ENCODE assay signal across 8 mouse cellular contexts in genomic region chr2:113397340-113398019, GRCm38 (mm10).
DNase-seq lines count a peak whose midpoint lies in the region; ATAC-seq and TF ChIP-seq lines count a peak whose summit lies in the region.

No protein-coding gene starts in this region.

- 57% methylated on average over 7 of the region's 7 CpGs for WGBS in midbrain, embryonic 14.5 days
- 81% methylated on average over 7 of the region's 7 CpGs for WGBS in midbrain, embryonic 10.5 days
- WGBS in intestine, postnatal 0 days, result 1% methylated on average over 7 of the region's 7 CpGs
- 39% methylated on average over 7 of the region's 7 CpGs for WGBS in liver, adult 2 months
- 7% methylated on average over 7 of the region's 7 CpGs for WGBS in neural tube, embryonic 15.5 days

- no peaks in the 10 kb centered on the region for H3K36me3 ChIP-seq in midbrain, embryonic 14.5 days (ENCODE audit: control insufficient read depth, insufficient read depth, low read length)
- H3K36me3 ChIP-seq in midbrain, embryonic 10.5 days, result no peaks in the 10 kb centered on the region
- H3K36me3 ChIP-seq in intestine, postnatal 0 days (ENCODE audit: control insufficient read depth, insufficient read depth), result no peaks in the 10 kb centered on the region
- no peaks in the 10 kb centered on the region for H3K36me3 ChIP-seq in liver, adult 2 months (ENCODE audit: control insufficient read depth, insufficient read depth, low read length)
- no peaks in the 10 kb centered on the region for H3K36me3 ChIP-seq in neural tube, embryonic 15.5 days

- no peak for TF ChIP-seq CTCF in intestine, postnatal 0 days (IDR thresholded peaks at IDR 0.05; ENCODE audit: low read depth)
- TF ChIP-seq CTCF in liver, adult 2 months (IDR thresholded peaks at IDR 0.05; ENCODE audit: low read depth, low read length), result no peak

- no peaks in the 10 kb centered on the region for H3K79me2 ChIP-seq in liver, adult 2 months (ENCODE audit: control insufficient read depth, insufficient read depth, low read length)

- no peak for TF ChIP-seq POLR2A in liver, adult 2 months (IDR thresholded peaks at IDR 0.05; ENCODE audit: extremely low read depth, insufficient read depth, low read length)

- no peaks in the 10 kb centered on the region for H3K9me3 ChIP-seq in midbrain, embryonic 14.5 days (ENCODE audit: control insufficient read depth, low read length)
- no peaks in the 10 kb centered on the region for H3K9me3 ChIP-seq in midbrain, embryonic 10.5 days (replicated peaks)
- H3K9me3 ChIP-seq in intestine, postnatal 0 days (ENCODE audit: control insufficient read depth), result no peaks in the 10 kb centered on the region
- H3K9me3 ChIP-seq in neural tube, embryonic 15.5 days (replicated peaks), result no peaks in the 10 kb centered on the region

- H3K4me3 ChIP-seq in midbrain, embryonic 14.5 days (replicated peaks; ENCODE audit: low read depth, low read length), result no peak overlapping the region
- H3K4me3 ChIP-seq in midbrain, embryonic 10.5 days, result no peak overlapping the region
- no peak overlapping the region for H3K4me3 ChIP-seq in intestine, postnatal 0 days (ENCODE audit: low read depth, low read length)
- no peak overlapping the region for H3K4me3 ChIP-seq in liver, adult 2 months (ENCODE audit: insufficient read depth, low read depth, low read length)
- H3K4me3 ChIP-seq in neural tube, embryonic 15.5 days (replicated peaks), result no peak overlapping the region

- ATAC-seq in midbrain, embryonic 14.5 days (ENCODE audit: low FRiP score, low TSS enrichment), result no peak
- ATAC-seq in intestine, postnatal 0 days, result peak; percentile 90
- peak; percentile 47; the same call in 1 of the 2 replicates for ATAC-seq in neural tube, embryonic 15.5 days (ENCODE audit: low FRiP score)
- ATAC-seq in inflammation-experienced regulatory T-cells, adult 6 months, result no peak

- H3K4me2 ChIP-seq in midbrain, embryonic 14.5 days (ENCODE audit: low read length), result no peak overlapping the region
- peak overlapping the region; percentile 43 for H3K4me2 ChIP-seq in intestine, postnatal 0 days (replicated peaks; ENCODE audit: low read depth)
- peak overlapping the region; percentile 6; the same call in 1 of the 2 replicates for H3K4me2 ChIP-seq in neural tube, embryonic 15.5 days

- no peak overlapping the region for H3K27ac ChIP-seq in midbrain, embryonic 14.5 days (replicated peaks; ENCODE audit: low read depth, low read length)
- no peak overlapping the region for H3K27ac ChIP-seq in midbrain, embryonic 10.5 days (replicated peaks)
- peak overlapping the region; percentile 66 for H3K27ac ChIP-seq in intestine, postnatal 0 days (ENCODE audit: low read depth, low read length)
- peak overlapping the region; percentile 71 for H3K27ac ChIP-seq in liver, adult 2 months (replicated peaks; ENCODE audit: insufficient read depth, low read depth, low read length)
- peak overlapping the region; percentile 37; the same call in 1 of the 2 replicates for H3K27ac ChIP-seq in neural tube, embryonic 15.5 days (replicated peaks)

- DNase-seq in midbrain, embryonic 14.5 days, result peak; percentile 59
- DNase-seq in midbrain, embryonic 10.5 days (ENCODE audit: low spot score), result no peak
- peak; percentile 59 for DNase-seq in adrenal gland, postnatal 25 days
- DNase-seq in gastrocnemius, postnatal 10 days, result peak; percentile 55
- peak; percentile 23 for DNase-seq in liver, adult 2 months (ENCODE audit: extremely low read depth, low read depth, low spot score)

- no peak overlapping the region for H3K9ac ChIP-seq in midbrain, embryonic 14.5 days (replicated peaks; ENCODE audit: low read length)
- H3K9ac ChIP-seq in intestine, postnatal 0 days (ENCODE audit: low read depth, low read length), result no peak overlapping the region
- no peak overlapping the region for H3K9ac ChIP-seq in liver, adult 2 months (ENCODE audit: low read depth, low read length)
- no peak overlapping the region for H3K9ac ChIP-seq in neural tube, embryonic 15.5 days (replicated peaks)

- H3K4me1 ChIP-seq in midbrain, embryonic 14.5 days (ENCODE audit: control insufficient read depth, insufficient read depth, low read length), result no peaks in the 10 kb centered on the region
- no peaks in the 10 kb centered on the region for H3K4me1 ChIP-seq in midbrain, embryonic 10.5 days
- H3K4me1 ChIP-seq in intestine, postnatal 0 days (replicated peaks; ENCODE audit: control insufficient read depth, insufficient read depth, low read length), result peaks cover 8% of the 10 kb centered on the region; the same call in 1 of the 2 replicates
- H3K4me1 ChIP-seq in liver, adult 2 months (ENCODE audit: control insufficient read depth, insufficient read depth, low read length), result peaks cover 3% of the 10 kb centered on the region; the same call in 1 of the 2 replicates
- H3K4me1 ChIP-seq in neural tube, embryonic 15.5 days, result peaks cover 6% of the 10 kb centered on the region

- no peaks in the 10 kb centered on the region for H3K27me3 ChIP-seq in midbrain, embryonic 14.5 days (ENCODE audit: control insufficient read depth, insufficient read depth, low read length)
- no peaks in the 10 kb centered on the region for H3K27me3 ChIP-seq in midbrain, embryonic 10.5 days (ENCODE audit: low read depth, poor library complexity, severe bottlenecking)
- H3K27me3 ChIP-seq in intestine, postnatal 0 days (replicated peaks; ENCODE audit: control insufficient read depth, insufficient read depth, low read length), result no peaks in the 10 kb centered on the region
- no peaks in the 10 kb centered on the region for H3K27me3 ChIP-seq in liver, adult 2 months (ENCODE audit: control insufficient read depth, insufficient read depth, low read length)
- H3K27me3 ChIP-seq in neural tube, embryonic 15.5 days (replicated peaks), result no peaks in the 10 kb centered on the region

Comparison
In these comparisons a context has a peak if more than half of its experiments do, and no peak if none do; other contexts are left out.
1. ATAC-seq: peak in intestine, postnatal 0 days (single experiment) and neural tube, embryonic 15.5 days (single experiment); none in midbrain, embryonic 14.5 days (single experiment) and inflammation-experienced regulatory T-cells, adult 6 months (single experiment).
2. H3K27ac ChIP-seq: peak in intestine, postnatal 0 days (single experiment), liver, adult 2 months (single experiment) and neural tube, embryonic 15.5 days (single experiment); none in midbrain, embryonic 14.5 days (single experiment) and midbrain, embryonic 10.5 days (single experiment).